Mouse (Mus musculus): ENCODE data around the gene Ifnl2. TPM values are rescaled to one million over a fixed set of nuclear protein-coding genes. Genes with fewer than 3 reads are reported as not detected.
A peak's percentile ranks its signal among the peaks of the same experiment; 100 is the strongest.
"Not testable (repeated sequence)": the region's sequence is repeated elsewhere in the genome, so short reads cannot be mapped to it uniquely, and the experiment has no call there.

Ifnl2 gene
- not detected in 2 replicates for polyA plus RNA-seq (2015; fragmentation: Nextera tagmentation; extraction: Ambion mirVana)

GRCm38 (mm10) chr7:28510405-28510974, at the start of gene Ifnl2:
Gene Ifnl2 (minus strand): TSS chr7:28510455.
- ATAC-seq (ENCODE audit: low FRiP score, low TSS enrichment); H3K27ac ChIP-seq (ENCODE audit: low read length); H3K9ac ChIP-seq (replicated peaks; ENCODE audit: low read length); H3K4me3 ChIP-seq (ENCODE audit: low read length); H3K36me3 ChIP-seq (ENCODE audit: insufficient read depth, low read length); H3K4me1 ChIP-seq (ENCODE audit: insufficient read depth, low read length); H3K9me3 ChIP-seq (ENCODE audit: low read length); H3K4me2 ChIP-seq (replicated peaks; ENCODE audit: low read depth, low read length); H3K27me3 ChIP-seq (ENCODE audit: insufficient read depth, low read length): not testable (repeated sequence)
- WGBS = 62% methylated on average over 8 of the region's 8 CpGs

DNA sequence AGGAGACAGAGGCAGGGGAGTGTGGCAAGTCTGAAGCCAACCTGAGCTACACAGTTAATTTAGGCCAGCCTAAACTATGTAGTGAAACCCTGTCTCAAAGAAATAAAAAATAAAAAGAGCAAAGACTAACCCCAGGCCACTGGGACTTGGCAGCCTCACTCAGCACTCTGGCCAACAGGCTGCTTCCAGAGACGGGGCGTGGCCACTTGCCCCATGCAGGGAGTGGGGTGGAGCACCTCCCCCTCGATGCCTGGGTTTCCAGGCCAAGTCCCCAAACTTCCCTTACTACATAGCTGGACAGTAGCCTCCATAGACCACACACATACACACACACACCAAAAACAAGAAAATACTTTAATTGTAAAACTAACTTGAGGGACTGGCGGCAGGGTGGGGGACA, 48.2 kb upstream of the Ifnl2 start:
- no peaks in the 10 kb centered on the region for H3K27me3 ChIP-seq (ENCODE audit: insufficient read depth, low read length)
- WGBS = 49% methylated on average over 4 of the region's 4 CpGs
- peaks cover 42% of the 10 kb centered on the region for H3K36me3 ChIP-seq (ENCODE audit: insufficient read depth, low read length)
- ATAC-seq (ENCODE audit: low FRiP score, low TSS enrichment) = peak; percentile 75
- H3K9me3 ChIP-seq (ENCODE audit: low read length) = no peaks in the 10 kb centered on the region
- H3K4me1 ChIP-seq (ENCODE audit: insufficient read depth, low read length) = peaks cover 7% of the 10 kb centered on the region
- H3K27ac ChIP-seq (ENCODE audit: low read length) = peak overlapping the region; percentile 44; the same call in 1 of the 2 replicates
- H3K4me3 ChIP-seq (ENCODE audit: low read length) = no peak overlapping the region
- no peak overlapping the region for H3K4me2 ChIP-seq (replicated peaks; ENCODE audit: low read depth, low read length)
- no peak overlapping the region for H3K9ac ChIP-seq (replicated peaks; ENCODE audit: low read length)

DNA sequence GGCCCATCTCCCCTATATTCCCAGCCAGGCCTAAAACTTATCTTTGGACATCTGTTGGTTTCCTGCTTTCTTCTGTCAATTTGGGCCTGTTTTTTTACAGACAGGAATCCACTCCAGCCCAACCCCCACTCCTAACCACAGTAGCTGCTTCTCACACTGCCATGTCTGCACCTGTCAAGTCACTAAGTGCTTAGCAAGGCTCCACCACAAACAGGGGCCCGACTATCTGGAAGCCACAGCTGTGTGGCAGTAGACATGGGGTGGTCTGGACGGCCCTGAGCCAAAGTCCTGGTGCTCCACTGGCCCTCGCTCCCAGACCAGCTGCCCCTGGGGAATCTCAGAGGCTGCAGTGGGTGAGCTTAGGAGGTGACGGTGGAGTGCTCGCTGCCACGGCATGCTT, 47.5 kb upstream of the Ifnl2 start:
- Histone ChIP-seq H3K4me1 (ENCODE audit: insufficient read depth, low read length) (peaks cover 7% of the 10 kb centered on the region), H3K4me3 (ENCODE audit: low read length) (no peak overlapping the region), H3K4me2 (replicated peaks; ENCODE audit: low read depth, low read length) (no peak overlapping the region), H3K27ac (ENCODE audit: low read length) (no peak overlapping the region), H3K9me3 (ENCODE audit: low read length) (0 out of 2 replicates have a peak, but pooled peaks cover 1% of the 10 kb centered on the region), H3K36me3 (ENCODE audit: insufficient read depth, low read length) (peaks cover 35% of the 10 kb centered on the region), H3K27me3 (ENCODE audit: insufficient read depth, low read length) (no peaks in the 10 kb centered on the region), H3K9ac (replicated peaks; ENCODE audit: low read length) (no peak overlapping the region)
- no peak for ATAC-seq (ENCODE audit: low FRiP score, low TSS enrichment)
- 76% methylated on average over 6 of the region's 6 CpGs for WGBS

- peaks cover 7% of the 10 kb centered on the region for H3K4me1 ChIP-seq (ENCODE audit: insufficient read depth, low read length)
- peaks cover 28% of the 10 kb centered on the region for H3K36me3 ChIP-seq (ENCODE audit: insufficient read depth, low read length)
- no peak overlapping the region for H3K4me3 ChIP-seq (ENCODE audit: low read length)
- no peak overlapping the region for H3K9ac ChIP-seq (replicated peaks; ENCODE audit: low read length)
- no peaks in the 10 kb centered on the region for H3K27me3 ChIP-seq (ENCODE audit: insufficient read depth, low read length)
- ATAC-seq (ENCODE audit: low FRiP score, low TSS enrichment) = no peak
- WGBS = 60% methylated on average over 5 of the region's 5 CpGs
- no peak overlapping the region for H3K27ac ChIP-seq (ENCODE audit: low read length)
- no peak overlapping the region for H3K4me2 ChIP-seq (replicated peaks; ENCODE audit: low read depth, low read length)
- 0 out of 2 replicates have a peak, but pooled peaks cover 2% of the 10 kb centered on the region for H3K9me3 ChIP-seq (ENCODE audit: low read length)
Observed at GRCm38 (mm10) chr7:28557069-28557468, 46.8 kb upstream of the Ifnl2 start.

- H3K9me3 ChIP-seq (ENCODE audit: low read length) = 0 out of 2 replicates have a peak, but pooled peaks cover 2% of the 10 kb centered on the region
- no peak overlapping the region for H3K4me2 ChIP-seq (replicated peaks; ENCODE audit: low read depth, low read length)
- H3K9ac ChIP-seq (replicated peaks; ENCODE audit: low read length) = no peak overlapping the region
- no peak overlapping the region for H3K4me3 ChIP-seq (ENCODE audit: low read length)
- H3K4me1 ChIP-seq (ENCODE audit: insufficient read depth, low read length) = peaks cover 7% of the 10 kb centered on the region
- no peak overlapping the region for H3K27ac ChIP-seq (ENCODE audit: low read length)
- ATAC-seq (ENCODE audit: low FRiP score, low TSS enrichment) = no peak
- H3K27me3 ChIP-seq (ENCODE audit: insufficient read depth, low read length) = no peaks in the 10 kb centered on the region
- 11% methylated on average over 5 of the region's 5 CpGs for WGBS
- peaks cover 22% of the 10 kb centered on the region for H3K36me3 ChIP-seq (ENCODE audit: insufficient read depth, low read length)
Observed at GRCm38 (mm10) chr7:28555939-28556535, 45.8 kb upstream of the Ifnl2 start.

DNA sequence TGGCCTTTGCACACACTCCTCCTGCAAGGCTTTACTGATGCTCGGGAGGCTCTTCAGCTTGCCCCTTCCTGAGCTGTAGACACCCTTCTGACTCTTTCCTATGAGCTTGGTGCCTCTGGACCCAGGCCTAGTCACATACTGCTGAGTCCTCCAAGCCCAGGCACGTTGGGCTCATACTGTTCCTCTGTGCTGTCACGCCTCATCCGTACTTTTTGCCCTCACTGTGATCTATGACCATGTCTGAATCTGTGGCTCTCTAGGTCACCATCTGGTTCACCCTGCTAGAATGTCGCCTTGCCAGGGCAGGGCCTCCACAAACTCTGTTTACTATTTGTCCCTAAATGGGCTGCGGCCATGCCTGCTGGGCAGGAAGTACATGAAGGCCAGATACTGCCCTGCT, 42.8 kb upstream of the Ifnl2 start:
- H3K9me3 ChIP-seq (ENCODE audit: low read length) = 0 out of 2 replicates have a peak, but pooled peaks cover 2% of the 10 kb centered on the region
- ATAC-seq (ENCODE audit: low FRiP score, low TSS enrichment) = no peak
- H3K4me3 ChIP-seq (ENCODE audit: low read length) = no peak overlapping the region
- H3K27ac ChIP-seq (ENCODE audit: low read length) = no peak overlapping the region
- no peak overlapping the region for H3K9ac ChIP-seq (replicated peaks; ENCODE audit: low read length)
- no peaks in the 10 kb centered on the region for H3K4me1 ChIP-seq (ENCODE audit: insufficient read depth, low read length)
- H3K27me3 ChIP-seq (ENCODE audit: insufficient read depth, low read length) = no peaks in the 10 kb centered on the region; the same call in 1 of the 2 replicates
- H3K4me2 ChIP-seq (replicated peaks; ENCODE audit: low read depth, low read length) = no peak overlapping the region
- no peaks in the 10 kb centered on the region for H3K36me3 ChIP-seq (ENCODE audit: insufficient read depth, low read length)
- WGBS = 87% methylated on average over 6 of the region's 6 CpGs

GRCm38 (mm10) chr7:28547628-28548027, 37.4 kb upstream of the Ifnl2 start:
- 0 out of 2 replicates have a peak, but pooled peaks cover under 1% of the 10 kb centered on the region for H3K9me3 ChIP-seq (ENCODE audit: low read length)
- H3K36me3 ChIP-seq (ENCODE audit: insufficient read depth, low read length) = no peaks in the 10 kb centered on the region
- no peak overlapping the region for H3K27ac ChIP-seq (ENCODE audit: low read length)
- peaks cover 26% of the 10 kb centered on the region for H3K27me3 ChIP-seq (ENCODE audit: insufficient read depth, low read length)
- H3K4me1 ChIP-seq (ENCODE audit: insufficient read depth, low read length) = peaks cover 18% of the 10 kb centered on the region
- no peak overlapping the region for H3K9ac ChIP-seq (replicated peaks; ENCODE audit: low read length)
- no peak overlapping the region for H3K4me3 ChIP-seq (ENCODE audit: low read length)
- ATAC-seq (ENCODE audit: low FRiP score, low TSS enrichment) = no peak
- 67% methylated on average over 7 of the region's 7 CpGs for WGBS
- no peak overlapping the region for H3K4me2 ChIP-seq (replicated peaks; ENCODE audit: low read depth, low read length)

DNA sequence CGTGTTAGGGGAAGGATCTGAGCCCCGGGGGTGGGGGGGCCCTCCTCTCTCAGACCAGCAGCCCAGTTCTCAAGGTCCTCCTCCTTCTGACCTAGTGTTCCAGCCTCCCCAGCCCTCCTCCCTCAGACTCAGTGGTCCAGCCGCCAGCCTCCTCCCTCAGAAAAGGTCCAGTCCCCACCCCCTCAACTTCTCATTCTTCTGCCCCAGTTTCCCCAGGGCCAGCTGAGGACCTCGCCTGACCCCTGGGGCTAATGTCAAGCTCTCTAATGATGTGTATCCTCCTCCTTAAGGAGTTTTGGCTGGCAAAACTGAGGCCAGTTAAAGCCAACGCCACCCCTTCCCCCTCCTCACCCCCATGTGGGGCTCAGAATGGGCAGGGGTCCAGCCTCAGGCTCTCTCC, 36.9 kb upstream of the Ifnl2 start, which contains the start of gene Nccrp1:
Gene Nccrp1 (minus strand): TSS at position 101 of the 400 bp plus-strand sequence.
- Histone ChIP-seq H3K4me3 (ENCODE audit: low read length) (peak within 1 kb of the TSS; percentile 28), H3K4me1 (ENCODE audit: insufficient read depth, low read length) (peaks cover 18% of the 10 kb centered on the region), H3K27me3 (ENCODE audit: insufficient read depth, low read length) (peaks cover 26% of the 10 kb centered on the region), H3K9ac (replicated peaks; ENCODE audit: low read length) (0 out of 2 replicates have a peak within 1 kb of the TSS, but pooled peaks have one; percentile 3), H3K4me2 (replicated peaks; ENCODE audit: low read depth, low read length) (peak within 1 kb of the TSS; percentile 46), H3K36me3 (ENCODE audit: insufficient read depth, low read length) (no peaks in the 10 kb centered on the region), H3K9me3 (ENCODE audit: low read length) (no peaks in the 10 kb centered on the region), H3K27ac (ENCODE audit: low read length) (no peak within 1 kb of the TSS)
- no peak for ATAC-seq (ENCODE audit: low FRiP score, low TSS enrichment)
- WGBS = 1% methylated on average over 5 of the region's 5 CpGs

DNA sequence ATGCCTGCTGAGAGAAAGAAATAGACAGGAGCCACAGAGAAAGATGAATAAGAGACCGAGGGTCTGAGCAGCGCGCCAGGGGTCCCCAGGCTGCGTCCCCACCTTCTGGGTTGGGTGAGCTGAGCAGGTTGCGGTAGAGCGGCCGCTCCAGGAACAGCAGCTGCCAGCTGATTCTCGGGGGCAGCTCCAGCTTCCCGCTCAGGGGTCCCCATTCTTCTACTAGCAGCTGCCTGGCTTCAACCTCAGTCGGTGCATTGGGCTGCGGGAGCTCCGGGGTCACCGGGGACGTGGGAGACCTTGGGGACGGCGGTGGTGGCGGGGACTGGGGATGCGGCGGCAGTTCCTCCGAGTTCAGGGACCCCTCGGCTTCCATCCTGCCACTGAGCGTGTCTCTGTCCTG, 36.4 kb upstream of the Ifnl2 start:
- H3K9ac ChIP-seq (replicated peaks; ENCODE audit: low read length) = 0 out of 2 replicates have a peak overlapping the region, but pooled peaks have one; percentile 3
- peaks cover 18% of the 10 kb centered on the region for H3K4me1 ChIP-seq (ENCODE audit: insufficient read depth, low read length)
- H3K4me3 ChIP-seq (ENCODE audit: low read length) = peak overlapping the region; percentile 28
- 1% methylated on average over 22 of the region's 22 CpGs for WGBS
- H3K9me3 ChIP-seq (ENCODE audit: low read length) = no peaks in the 10 kb centered on the region
- H3K4me2 ChIP-seq (replicated peaks; ENCODE audit: low read depth, low read length) = peak overlapping the region; percentile 46
- no peaks in the 10 kb centered on the region for H3K36me3 ChIP-seq (ENCODE audit: insufficient read depth, low read length)
- no peak overlapping the region for H3K27ac ChIP-seq (ENCODE audit: low read length)
- H3K27me3 ChIP-seq (ENCODE audit: insufficient read depth, low read length) = peaks cover 26% of the 10 kb centered on the region
- no peak for ATAC-seq (ENCODE audit: low FRiP score, low TSS enrichment)

- Histone ChIP-seq H3K27me3 (ENCODE audit: insufficient read depth, low read length) (peaks cover 26% of the 10 kb centered on the region), H3K4me2 (replicated peaks; ENCODE audit: low read depth, low read length) (no peak overlapping the region), H3K36me3 (ENCODE audit: insufficient read depth, low read length) (no peaks in the 10 kb centered on the region), H3K9me3 (ENCODE audit: low read length) (no peaks in the 10 kb centered on the region), H3K9ac (replicated peaks; ENCODE audit: low read length) (no peak overlapping the region), H3K4me1 (ENCODE audit: insufficient read depth, low read length) (peaks cover 18% of the 10 kb centered on the region), H3K4me3 (ENCODE audit: low read length) (no peak overlapping the region), H3K27ac (ENCODE audit: low read length) (no peak overlapping the region)
- ATAC-seq (ENCODE audit: low FRiP score, low TSS enrichment) = no peak
- WGBS = 49% methylated on average over 7 of the region's 7 CpGs
Observed at GRCm38 (mm10) chr7:28545891-28546210, 35.6 kb upstream of the Ifnl2 start.

Measured in kidney, embryonic 16.5 days (tissue).